Mouse (Mus musculus) kidney, adult 2 months (tissue): ENCODE measurements at regions not wholly inside any gene's neighbourhood (a gene's known extent, or its start where the extent isn't known, plus 50 kb on each side); places are given as distances from the start of the nearest gene placed in this dataset.

Experiments used
- DNase-seq: peaks from one replicate; pipeline ENCODE4 v3.0.0; 2021
- H3K27ac ChIP-seq: fragments of 200-500 bp; 2 replicates; pipeline ENCODE4 v1.5.1; 2012; ENCODE audit warnings: low read depth, low read length, control low read depth, inconsistent platforms; ENCODE audit not compliant: insufficient read depth
- H3K27me3 ChIP-seq: fragments of 200-500 bp; replicated peaks from 2 replicates; pipeline ENCODE4 v1.6.1; 2012; ENCODE audit warnings: mild to moderate bottlenecking, moderate library complexity, low read length, inconsistent platforms; ENCODE audit not compliant: control insufficient read depth, insufficient read depth
- H3K36me3 ChIP-seq: fragments of 200-500 bp; 2 replicates; pipeline ENCODE4 v1.6.1; 2012; ENCODE audit warnings: mild to moderate bottlenecking, moderate library complexity, low read length, inconsistent platforms; ENCODE audit not compliant: control insufficient read depth, insufficient read depth
- H3K4me1 ChIP-seq: fragments of 200-500 bp; 2 replicates; pipeline ENCODE4 v1.6.1; 2011; ENCODE audit warnings: low read length; ENCODE audit not compliant: control insufficient read depth, insufficient read depth
- H3K4me3 ChIP-seq: fragments of 200-500 bp; 2 replicates; pipeline ENCODE4 v1.5.1; 2011; ENCODE audit warnings: mild to moderate bottlenecking, low read depth, low read length, control low read depth; ENCODE audit not compliant: insufficient read depth
- CTCF ChIP-seq: fragments of 200-500 bp; conservative IDR thresholded peaks from 2 replicates; pipeline ENCODE4 v1.5.1; 2011; ENCODE audit warnings: low read depth, mild to moderate bottlenecking, control low read depth, low read length, moderate library complexity, mixed read lengths; ENCODE audit not compliant: insufficient read depth, insufficient read length
- POLR2A ChIP-seq: fragments of 200-500 bp; IDR thresholded peaks from one replicate; pipeline ENCODE4 v1.6.1; 2011; ENCODE audit warnings: low read depth, low read length, control low read depth
- WGBS: fragments of 180-500 bp; shearing (Covaris S2); methylation state at CpG from one replicate; pipeline ENCODE4 v1.1.7; 2018; 5-methylcytosine and 5-hydroxymethylcytosine counted together

GRCm38 (mm10) chr13:37601068-37601467 lies 177.1 kb upstream of the Rreb1 start:
- WGBS, result 50% methylated on average over 7 of the region's 7 CpGs
- peak; percentile 67 for DNase-seq
- Histone ChIP-seq H3K4me3 (no peak overlapping the region), H3K36me3 (no peaks in the 10 kb centered on the region), H3K27me3 (no peaks in the 10 kb centered on the region), H3K4me1 (peaks cover 8% of the 10 kb centered on the region; the same call in 1 of the 2 replicates), H3K27ac (no peak overlapping the region)
- TF ChIP-seq POLR2A (no peak), CTCF (no peak)

GRCm38 (mm10) chr13:37602256-37602655 lies 175.9 kb upstream of the Rreb1 start:
- DNase-seq, result peak; percentile 67
- 45% methylated on average over 4 of the region's 4 CpGs for WGBS
- no peaks in the 10 kb centered on the region for H3K36me3 ChIP-seq
- TF ChIP-seq CTCF, result no peak
- no peak for TF ChIP-seq POLR2A
- H3K27ac ChIP-seq, result no peak overlapping the region
- H3K4me3 ChIP-seq, result no peak overlapping the region
- H3K4me1 ChIP-seq, result peaks cover 8% of the 10 kb centered on the region; the same call in 1 of the 2 replicates
- no peaks in the 10 kb centered on the region for H3K27me3 ChIP-seq

GRCm38 (mm10) chr13:37603226-37603994 lies 174.8 kb upstream of the Rreb1 start:
- peaks cover 6% of the 10 kb centered on the region; the same call in 1 of the 2 replicates for H3K4me1 ChIP-seq
- no peak overlapping the region for H3K4me3 ChIP-seq
- no peak overlapping the region for H3K27ac ChIP-seq
- H3K27me3 ChIP-seq, result no peaks in the 10 kb centered on the region
- no peak for TF ChIP-seq CTCF
- no peak for TF ChIP-seq POLR2A
- DNase-seq, result no peak
- no peaks in the 10 kb centered on the region for H3K36me3 ChIP-seq
- WGBS, result 77% methylated on average over 8 of the region's 8 CpGs

- H3K36me3 ChIP-seq, result no peaks in the 10 kb centered on the region
- WGBS, result 90% methylated on average over 5 of the region's 5 CpGs
- no peak for DNase-seq
- H3K27ac ChIP-seq, result no peak overlapping the region
- H3K4me1 ChIP-seq, result no peaks in the 10 kb centered on the region; the same call in 1 of the 2 replicates
- no peak for TF ChIP-seq CTCF
- no peak for TF ChIP-seq POLR2A
- H3K27me3 ChIP-seq, result no peaks in the 10 kb centered on the region
- no peak overlapping the region for H3K4me3 ChIP-seq
These were observed 171.9 kb upstream of the Rreb1 start for GRCm38 (mm10) chr13:37606250-37606649.

- DNase-seq, result no peak
- Histone ChIP-seq H3K4me3 (no peak overlapping the region), H3K4me1 (no peaks in the 10 kb centered on the region), H3K27me3 (no peaks in the 10 kb centered on the region), H3K36me3 (no peaks in the 10 kb centered on the region), H3K27ac (no peak overlapping the region)
- TF ChIP-seq CTCF (no peak), POLR2A (no peak)
- 89% methylated on average over 5 of the region's 5 CpGs for WGBS
These were observed 169.1 kb upstream of the Rreb1 start for GRCm38 (mm10) chr13:37609085-37609484.

GRCm38 (mm10) chr13:37611387-37611786 lies 166.8 kb upstream of the Rreb1 start:
- Histone ChIP-seq H3K27me3 (no peaks in the 10 kb centered on the region), H3K4me1 (no peaks in the 10 kb centered on the region), H3K4me3 (no peak overlapping the region), H3K27ac (no peak overlapping the region), H3K36me3 (no peaks in the 10 kb centered on the region)
- DNase-seq, result no peak
- TF ChIP-seq POLR2A (no peak), CTCF (no peak)
- 84% methylated on average over 3 of the region's 3 CpGs for WGBS

GRCm38 (mm10) chr13:37617015-37617414 lies 161.2 kb upstream of the Rreb1 start:
- 86% methylated on average over 4 of the region's 4 CpGs for WGBS
- Histone ChIP-seq H3K4me3 (no peak overlapping the region), H3K27me3 (no peaks in the 10 kb centered on the region), H3K27ac (no peak overlapping the region), H3K36me3 (no peaks in the 10 kb centered on the region), H3K4me1 (peaks cover 13% of the 10 kb centered on the region)
- TF ChIP-seq POLR2A (no peak), CTCF (no peak)
- no peak for DNase-seq
